Mouse (Mus musculus) adipocyte (in vitro differentiated cells): ENCODE results near the gene Cldn14.

Source experiments
- DNase-seq: peaks from one replicate; pipeline ENCODE4 v3.0.0-alpha.2; 2016; ENCODE audit warnings: low spot score

Cldn14 gene

GRCm38 (mm10) chr16:93912158-93912557 is 96.5 kb downstream of the Cldn14 start:
- peak; percentile 49 for DNase-seq

GRCm38 (mm10) chr16:93910735-93911665 is 97.6 kb downstream of the Cldn14 start:
- DNase-seq: no peak

- DNase-seq: peak; percentile 71
Measured at GRCm38 (mm10) chr16:93909936-93910335, 98.7 kb downstream of the Cldn14 start.

GRCm38 (mm10) chr16:93908196-93908595 is 100.4 kb downstream of the Cldn14 start:
- DNase-seq: no peak

- DNase-seq: no peak
Measured at GRCm38 (mm10) chr16:93907761-93908160, 100.9 kb downstream of the Cldn14 start.

- peak; percentile 55 for DNase-seq
Measured at GRCm38 (mm10) chr16:93906156-93907014, 102.3 kb downstream of the Cldn14 start.

GRCm38 (mm10) chr16:93903027-93903426 is 105.6 kb downstream of the Cldn14 start:
- no peak for DNase-seq

- DNase-seq: no peak
Measured at GRCm38 (mm10) chr16:93893285-93893684, 115.4 kb downstream of the Cldn14 start.

GRCm38 (mm10) chr16:93890948-93891604 is 117.6 kb downstream of the Cldn14 start:
- no peak for DNase-seq

GRCm38 (mm10) chr16:93888481-93888880 is 120.2 kb downstream of the Cldn14 start:
- DNase-seq: no peak

- DNase-seq: no peak
Measured at GRCm38 (mm10) chr16:93884722-93885113, 123.9 kb downstream of the Cldn14 start.

- no peak for DNase-seq
Measured at GRCm38 (mm10) chr16:93884086-93884721, 124.4 kb downstream of the Cldn14 start.

- DNase-seq: peak; percentile 95
Measured at GRCm38 (mm10) chr16:93883423-93884085, 125.1 kb downstream of the Cldn14 start, which contains the start of gene Chaf1b. Gene Chaf1b (plus strand): TSS chr16:93883901.

GRCm38 (mm10) chr16:93877612-93878380 is 130.8 kb downstream of the Cldn14 start:
- DNase-seq: no peak

- DNase-seq: no peak
Measured at GRCm38 (mm10) chr16:93874841-93875240, 133.8 kb downstream of the Cldn14 start.
